Mouse (Mus musculus) c-Kit-positive CD71-positive TER-119-negative erythroid progenitor cells, embryonic 14.5 days (primary cell): ENCODE data around the gene Krt33a.

Experiments used
- DNase-seq: peaks from one replicate; pipeline ENCODE4 v3.0.0-alpha.2; 2013; ENCODE audit warnings: low read depth

Krt33a gene

GRCm38 (mm10) chr11:100016112-100016511 lies at the start of gene Krt33a:
Gene Krt33a, minus strand, starts transcription at chr11:100016212.
- DNase-seq = no peak

GRCm38 (mm10) chr11:100058875-100059274 lies 42.9 kb upstream of the Krt33a start:
- no peak for DNase-seq

GRCm38 (mm10) chr11:100055686-100056655 lies 40.0 kb upstream of the Krt33a start:
- no peak for DNase-seq

- DNase-seq = no peak
Measured at GRCm38 (mm10) chr11:100050451-100050850, 34.4 kb upstream of the Krt33a start, which contains the start of gene Krt31. Gene Krt31, minus strand, starts transcription at chr11:100050551.

- no peak for DNase-seq
Measured at GRCm38 (mm10) chr11:100047193-100047592, 31.2 kb upstream of the Krt33a start.

- DNase-seq = no peak
Measured at GRCm38 (mm10) chr11:100046303-100046866, 30.4 kb upstream of the Krt33a start.

GRCm38 (mm10) chr11:100041454-100041853 lies 25.4 kb upstream of the Krt33a start, which contains the start of gene Krt34:
Gene Krt34, minus strand, starts transcription at chr11:100041554.
- no peak for DNase-seq

- DNase-seq = no peak
Measured at GRCm38 (mm10) chr11:100029768-100030167, 13.8 kb upstream of the Krt33a start, which contains the start of gene Krt33b. Gene Krt33b, minus strand, starts transcription at chr11:100029868.

- no peak for DNase-seq
Measured at GRCm38 (mm10) chr11:100021438-100021837, 5.4 kb upstream of the Krt33a start.

- DNase-seq = no peak
Measured at GRCm38 (mm10) chr11:100019466-100019865, 3.5 kb upstream of the Krt33a start.

GRCm38 (mm10) chr11:100013691-100014171 lies 2.3 kb downstream of the Krt33a start:
- no peak for DNase-seq

GRCm38 (mm10) chr11:100010682-100011081 lies 5.3 kb downstream of the Krt33a start:
- DNase-seq = no peak

GRCm38 (mm10) chr11:100008336-100008735 lies 7.7 kb downstream of the Krt33a start:
- no peak for DNase-seq

GRCm38 (mm10) chr11:100006624-100007023 lies 9.4 kb downstream of the Krt33a start:
- peak; percentile 1 for DNase-seq

GRCm38 (mm10) chr11:100005905-100006304 lies 10.1 kb downstream of the Krt33a start:
- no peak for DNase-seq

- peak; percentile 10 for DNase-seq
Measured at GRCm38 (mm10) chr11:100004846-100005245, 11.2 kb downstream of the Krt33a start.

GRCm38 (mm10) chr11:99999091-99999490 lies 16.9 kb downstream of the Krt33a start:
- DNase-seq = no peak

GRCm38 (mm10) chr11:99994384-99994661 lies 21.7 kb downstream of the Krt33a start:
- DNase-seq = no peak

GRCm38 (mm10) chr11:99993620-99994383 lies 22.2 kb downstream of the Krt33a start, which contains the start of gene Krtap17-1:
Gene Krtap17-1, minus strand, starts transcription at chr11:99993994.
- no peak for DNase-seq

GRCm38 (mm10) chr11:99990571-99990970 lies 25.4 kb downstream of the Krt33a start:
- DNase-seq = no peak

GRCm38 (mm10) chr11:99989881-99990405 lies 26.1 kb downstream of the Krt33a start:
- DNase-seq = no peak

- DNase-seq = no peak
Measured at GRCm38 (mm10) chr11:99988530-99988929, 27.5 kb downstream of the Krt33a start.
